Mouse (Mus musculus) embryonic facial prominence, embryonic 11.5 days (tissue): ENCODE data around the gene Slc4a2. TPM values are rescaled to one million over a fixed set of nuclear protein-coding genes. Genes with fewer than 3 reads are reported as not detected.
A peak's percentile ranks its signal among the peaks of the same experiment; 100 is the strongest.

Experiments used
- ATAC-seq: fragments of 200-750 bp; cut with Nextera tagmentation; replicated peaks from 2 replicates; pipeline ENCODE4 v1.8.0; 2017; ENCODE audit warnings: low read depth; ENCODE audit not compliant: insufficient number of reproducible peaks, low FRiP score, low TSS enrichment
- DNase-seq: peaks from one replicate; pipeline ENCODE4 v3.0.0-alpha.2; 2015; ENCODE audit warnings: low spot score
- H3K27ac ChIP-seq: fragments of 300-500 bp; sonication (generic); replicated peaks from 2 replicates; pipeline ENCODE4 v1.5.1; 2014; ENCODE audit warnings: mild to moderate bottlenecking, low read depth, low read length, control low read depth
- H3K27me3 ChIP-seq: fragments of 300-500 bp; sonication (generic); 2 replicates; pipeline ENCODE4 v1.6.1; 2014; ENCODE audit warnings: mild to moderate bottlenecking, low read length, moderate library complexity, mixed read lengths; ENCODE audit not compliant: control insufficient read depth, insufficient read depth
- H3K36me3 ChIP-seq: fragments of 300-500 bp; sonication (generic); replicated peaks from 2 replicates; pipeline ENCODE4 v1.6.1; 2014; ENCODE audit warnings: low read depth, mild to moderate bottlenecking, low read length, moderate library complexity, mixed read lengths; ENCODE audit not compliant: control insufficient read depth, insufficient read depth
- H3K4me1 ChIP-seq: fragments of 300-500 bp; sonication (generic); 2 replicates; pipeline ENCODE4 v1.6.1; 2014; ENCODE audit warnings: low read length, mixed read lengths; ENCODE audit not compliant: control insufficient read depth, insufficient read depth
- H3K4me2 ChIP-seq: fragments of 300-500 bp; sonication (generic); 2 replicates; pipeline ENCODE4 v1.6.1; 2014; ENCODE audit warnings: low read depth, mild to moderate bottlenecking, control low read depth, low read length, moderate library complexity
- H3K4me3 ChIP-seq: fragments of 300-500 bp; sonication (generic); 2 replicates; pipeline ENCODE4 v1.5.1; 2014; ENCODE audit warnings: low read depth, low read length, control low read depth
- H3K9ac ChIP-seq: fragments of 300-500 bp; sonication (generic); replicated peaks from 2 replicates; pipeline ENCODE4 v1.6.1; 2014; ENCODE audit warnings: mild to moderate bottlenecking, control low read depth, low read length
- H3K9me3 ChIP-seq: fragments of 300-500 bp; sonication (generic); replicated peaks from 2 replicates; pipeline ENCODE4 v1.6.1; 2016; ENCODE audit warnings: mild to moderate bottlenecking, low read length, inconsistent platforms, mixed read lengths; ENCODE audit not compliant: control insufficient read depth
- WGBS: fragments of 180-500 bp; shearing (Covaris S2); extraction: QIAGEN DNeasy Blood & Tissue Kit; methylation state at CpG from one replicate; pipeline ENCODE4 v1.1.7; 2014; 5-methylcytosine and 5-hydroxymethylcytosine counted together
- polyA plus RNA-seq: library from polyadenylated mRNA; unstranded; fragments of >200 nt; fragmentation: Nextera tagmentation; extraction: Ambion mirVana; gene quantifications from 2 replicates; pipeline ENCODE4 v1.2.1, GENCODE M21; 2014

The Slc4a2 gene
- polyA plus RNA-seq, 1 experiment from 2014 or later = 16.5 TPM

GRCm38 (mm10) chr5:24442029-24442428 lies 18.4 kb downstream of the Slc4a2 start:
- H3K36me3 ChIP-seq = peaks cover 8% of the 10 kb centered on the region
- H3K27ac ChIP-seq = no peak overlapping the region
- H3K27me3 ChIP-seq = no peaks in the 10 kb centered on the region
- WGBS = 91% methylated on average over 9 of the region's 9 CpGs
- DNase-seq (no peak), ATAC-seq (no peak)
- no peak overlapping the region for H3K9ac ChIP-seq
- no peaks in the 10 kb centered on the region for H3K9me3 ChIP-seq
- no peak overlapping the region for H3K4me3 ChIP-seq
- H3K4me1 ChIP-seq = peaks cover 4% of the 10 kb centered on the region
- H3K4me2 ChIP-seq = no peak overlapping the region

DNA sequence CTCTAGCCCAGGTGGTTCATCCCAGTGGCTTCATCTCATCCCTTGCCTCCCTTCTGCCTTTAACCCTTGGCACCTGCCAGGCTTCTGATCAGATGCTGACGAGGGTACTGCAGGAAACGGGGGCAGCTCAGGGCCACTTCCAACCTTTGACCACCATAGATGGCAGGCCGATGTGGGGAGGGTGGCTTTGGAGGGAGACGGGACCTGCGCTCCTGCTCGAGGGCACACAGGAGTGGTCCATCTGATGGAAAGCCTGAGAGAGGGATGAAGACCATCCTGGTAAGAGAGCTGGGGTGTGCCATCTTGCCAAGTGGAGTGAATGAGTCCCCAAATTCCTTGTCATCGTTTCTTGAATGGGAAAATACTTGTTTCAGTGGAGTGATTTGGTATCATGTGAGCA lies 19.6 kb downstream of the Slc4a2 start:
- Histone ChIP-seq H3K4me1 (peaks cover 4% of the 10 kb centered on the region), H3K27me3 (no peaks in the 10 kb centered on the region), H3K4me3 (no peak overlapping the region), H3K27ac (no peak overlapping the region), H3K4me2 (no peak overlapping the region), H3K36me3 (peaks cover 8% of the 10 kb centered on the region), H3K9ac (no peak overlapping the region), H3K9me3 (no peaks in the 10 kb centered on the region)
- DNase-seq (no peak), ATAC-seq (no peak)
- WGBS = 92% methylated on average over 7 of the region's 7 CpGs

GRCm38 (mm10) chr5:24443927-24444326 lies 20.3 kb downstream of the Slc4a2 start:
- Histone ChIP-seq H3K9ac (peak overlapping the region; percentile 95), H3K4me1 (peaks cover 4% of the 10 kb centered on the region), H3K4me3 (peak overlapping the region; percentile 96), H3K27me3 (no peaks in the 10 kb centered on the region), H3K9me3 (no peaks in the 10 kb centered on the region), H3K27ac (no peak overlapping the region), H3K4me2 (peak overlapping the region; percentile 92), H3K36me3 (peaks cover 8% of the 10 kb centered on the region)
- no peak for ATAC-seq
- no peak for DNase-seq
- WGBS = 82% methylated on average over 12 of the region's 12 CpGs

DNA sequence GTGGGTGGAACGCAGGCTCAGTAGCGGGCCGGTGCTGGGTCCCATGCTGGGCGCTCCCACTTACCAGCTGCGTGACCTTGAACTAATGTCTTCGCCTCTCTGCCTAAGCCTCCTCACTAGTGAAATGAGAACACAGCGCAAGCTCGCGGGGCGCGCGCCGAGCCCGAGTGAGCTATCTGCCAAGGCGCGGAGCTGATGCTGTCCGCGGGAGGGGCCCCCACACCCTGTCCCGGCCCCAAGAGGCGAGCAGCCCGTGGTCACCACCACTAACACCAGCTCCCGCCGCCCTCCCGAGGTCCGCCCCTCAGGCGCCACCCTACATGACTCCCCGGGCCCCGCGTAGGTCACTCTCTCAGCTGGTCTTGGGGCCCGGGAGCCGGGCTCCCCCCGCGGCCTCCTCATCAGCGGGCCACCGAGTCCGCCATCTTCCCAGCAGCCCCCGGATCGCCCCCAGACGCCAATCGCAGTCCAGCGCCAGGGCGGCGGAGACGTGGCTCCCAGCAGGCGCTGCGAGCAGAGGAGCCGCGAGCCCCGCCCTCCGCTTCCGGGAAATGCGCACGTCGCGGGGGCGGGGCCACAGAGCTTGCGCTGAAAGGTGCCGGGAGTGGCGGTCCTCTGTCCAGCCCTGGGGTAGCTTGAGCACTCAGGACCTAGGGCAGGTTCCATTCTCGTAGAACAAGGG lies 21.2 kb downstream of the Slc4a2 start, which contains the start of gene Fastk:
Gene Fastk (minus strand): TSS at position 542 of the 682 bp plus-strand sequence.
- ATAC-seq (peak; percentile 72), DNase-seq (peak; percentile 97)
- Histone ChIP-seq H3K27me3 (no peaks in the 10 kb centered on the region), H3K4me1 (peaks cover 4% of the 10 kb centered on the region), H3K9ac (peak within 1 kb of the TSS; percentile 95), H3K36me3 (peaks cover 5% of the 10 kb centered on the region), H3K27ac (peak within 1 kb of the TSS; percentile 81), H3K9me3 (no peaks in the 10 kb centered on the region), H3K4me2 (peak within 1 kb of the TSS; percentile 92), H3K4me3 (peak within 1 kb of the TSS; percentile 96)
- under 1% methylated on average over 54 of the region's 60 CpGs for WGBS

DNA sequence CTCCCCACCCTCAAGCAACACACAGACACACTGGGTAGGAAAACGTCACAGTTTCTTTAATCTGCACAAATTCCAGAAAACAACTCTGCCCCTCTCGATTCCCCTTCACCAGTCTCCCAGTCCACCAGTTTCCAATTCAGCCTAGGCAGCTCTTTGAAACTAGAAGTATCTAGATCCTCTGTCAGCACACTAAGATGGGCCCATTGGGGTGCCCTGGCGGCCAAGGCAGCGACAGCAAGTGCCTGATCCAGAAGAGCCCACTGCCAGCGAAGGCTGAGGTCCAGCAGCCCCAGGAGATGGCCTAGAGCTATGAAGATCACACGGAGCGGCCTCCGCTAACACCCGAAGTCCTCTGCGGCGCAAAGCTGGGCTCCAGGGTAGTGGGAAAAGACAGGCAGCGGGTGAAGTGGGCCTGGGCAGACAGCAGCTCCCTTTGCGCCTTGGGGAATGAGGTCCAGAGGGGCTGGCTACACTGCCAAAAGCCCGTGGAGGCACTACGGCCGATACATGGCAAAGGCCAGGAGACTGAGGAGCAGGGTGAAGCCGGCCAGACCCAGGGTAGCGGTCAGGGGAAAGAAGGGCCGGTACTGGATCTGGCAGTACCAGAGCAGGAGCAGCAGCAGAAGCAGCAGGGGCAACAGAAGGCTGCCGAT lies 21.9 kb downstream of the Slc4a2 start:
- 0 out of 2 replicates have a peak, but pooled peaks have one; percentile 0 for ATAC-seq
- H3K9ac ChIP-seq = peak overlapping the region; percentile 95
- H3K4me3 ChIP-seq = peak overlapping the region; percentile 96
- DNase-seq = no peak
- no peaks in the 10 kb centered on the region for H3K9me3 ChIP-seq
- H3K27ac ChIP-seq = no peak overlapping the region
- peaks cover 4% of the 10 kb centered on the region for H3K4me1 ChIP-seq
- peaks cover 5% of the 10 kb centered on the region for H3K36me3 ChIP-seq
- no peaks in the 10 kb centered on the region for H3K27me3 ChIP-seq
- 51% methylated on average over 20 of the region's 20 CpGs for WGBS
- H3K4me2 ChIP-seq = peak overlapping the region; percentile 92

DNA sequence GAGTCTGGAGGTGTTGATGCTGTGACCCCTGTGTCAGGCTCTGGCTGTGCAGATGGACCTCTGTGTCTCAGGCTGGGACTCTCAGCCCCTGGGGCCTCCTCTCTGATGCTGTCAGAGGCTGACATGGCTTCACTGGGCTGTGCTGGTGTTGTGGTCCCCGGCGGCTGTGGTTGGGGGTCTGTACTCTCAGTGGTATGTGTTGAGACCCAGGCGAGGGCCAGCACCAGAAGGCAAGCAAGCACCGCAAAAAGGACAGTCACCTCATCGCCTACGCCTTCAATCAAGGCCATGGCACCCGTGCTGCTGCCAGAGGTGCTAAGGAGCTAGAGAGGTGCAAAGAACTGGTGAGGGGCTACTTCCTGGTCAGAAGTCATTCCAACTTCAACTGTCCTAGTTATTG lies 23.0 kb downstream of the Slc4a2 start:
- ATAC-seq = no peak
- H3K4me1 ChIP-seq = peaks cover 7% of the 10 kb centered on the region
- no peaks in the 10 kb centered on the region for H3K9me3 ChIP-seq
- H3K9ac ChIP-seq = no peak overlapping the region
- DNase-seq = no peak
- peak overlapping the region; percentile 10 for H3K4me2 ChIP-seq
- 90% methylated on average over 7 of the region's 7 CpGs for WGBS
- no peak overlapping the region for H3K27ac ChIP-seq
- H3K4me3 ChIP-seq = no peak overlapping the region
- H3K36me3 ChIP-seq = no peaks in the 10 kb centered on the region; the same call in 1 of the 2 replicates
- no peaks in the 10 kb centered on the region for H3K27me3 ChIP-seq

- H3K4me3 ChIP-seq = peak within 1 kb of the TSS; percentile 58
- ATAC-seq (peak; percentile 47), DNase-seq (peak; percentile 84)
- peak within 1 kb of the TSS; percentile 67 for H3K4me2 ChIP-seq
- H3K9ac ChIP-seq = peak within 1 kb of the TSS; percentile 54
- no peaks in the 10 kb centered on the region for H3K27me3 ChIP-seq
- 2% methylated on average over 34 of the region's 34 CpGs for WGBS
- H3K27ac ChIP-seq = 0 out of 2 replicates have a peak within 1 kb of the TSS, but pooled peaks have one; percentile 1
- H3K36me3 ChIP-seq = no peaks in the 10 kb centered on the region
- H3K9me3 ChIP-seq = no peaks in the 10 kb centered on the region
- peaks cover 7% of the 10 kb centered on the region for H3K4me1 ChIP-seq
Observed at GRCm38 (mm10) chr5:24447624-24448298, 24.1 kb downstream of the Slc4a2 start, which contains the start of gene Tmub1. Gene Tmub1 (minus strand): TSS chr5:24447854.
